Mouse (Mus musculus) kidney, embryonic 16.5 days (tissue): ENCODE measurements around the gene Ccdc171. TPM values are rescaled to one million over a fixed set of nuclear protein-coding genes. Genes with fewer than 3 reads are reported as not detected.
A peak's percentile ranks its signal among the peaks of the same experiment; 100 is the strongest.
"Not testable (repeated sequence)": the region's sequence is repeated elsewhere in the genome, so short reads cannot be mapped to it uniquely, and the experiment has no call there.

Source experiments
- ATAC-seq: fragments of 200-750 bp; cut with Nextera tagmentation; 2 replicates; pipeline ENCODE4 v1.8.0; 2017; ENCODE audit warnings: moderate TSS enrichment; ENCODE audit not compliant: low FRiP score, low TSS enrichment
- H3K27ac ChIP-seq: fragments of 300-500 bp; sonication (generic); 2 replicates; pipeline ENCODE4 v1.5.1; 2014; ENCODE audit warnings: low read length
- H3K27me3 ChIP-seq: fragments of 300-500 bp; sonication (generic); 2 replicates; pipeline ENCODE4 v1.6.1; 2014; ENCODE audit warnings: low read length, control low read depth, mixed read lengths; ENCODE audit not compliant: insufficient read depth
- H3K36me3 ChIP-seq: fragments of 300-500 bp; sonication (generic); 2 replicates; pipeline ENCODE4 v1.6.1; 2014; ENCODE audit warnings: low read length, control low read depth, mixed read lengths; ENCODE audit not compliant: insufficient read depth
- H3K4me1 ChIP-seq: fragments of 300-500 bp; sonication (generic); 2 replicates; pipeline ENCODE4 v1.6.1; 2014; ENCODE audit warnings: low read length, control low read depth, mixed read lengths; ENCODE audit not compliant: insufficient read depth
- H3K4me2 ChIP-seq: fragments of 300-500 bp; sonication (generic); replicated peaks from 2 replicates; pipeline ENCODE4 v1.6.1; 2014; ENCODE audit warnings: low read depth, low read length
- H3K4me3 ChIP-seq: fragments of 300-500 bp; sonication (generic); 2 replicates; pipeline ENCODE4 v1.5.1; 2014; ENCODE audit warnings: mild to moderate bottlenecking, low read length
- H3K9ac ChIP-seq: fragments of 300-500 bp; sonication (generic); replicated peaks from 2 replicates; pipeline ENCODE4 v1.6.1; 2014; ENCODE audit warnings: low read length
- H3K9me3 ChIP-seq: fragments of 300-500 bp; sonication (generic); 2 replicates; pipeline ENCODE4 v1.6.1; 2016; ENCODE audit warnings: low read length, control low read depth
- WGBS: fragments of 180-500 bp; shearing (Covaris S2); extraction: QIAGEN DNeasy Blood & Tissue Kit; methylation state at CpG from one replicate; pipeline ENCODE4 v1.1.7; 2014; 5-methylcytosine and 5-hydroxymethylcytosine counted together
- polyA plus RNA-seq: library from polyadenylated mRNA; unstranded; fragments of >200 nt; fragmentation: Nextera tagmentation; extraction: Ambion mirVana; gene quantifications from 2 replicates; pipeline ENCODE4 v1.2.1, GENCODE M21; 2015

Gene Ccdc171
- polyA plus RNA-seq, 1 experiment from 2014 or later, result 3.7 TPM

DNA sequence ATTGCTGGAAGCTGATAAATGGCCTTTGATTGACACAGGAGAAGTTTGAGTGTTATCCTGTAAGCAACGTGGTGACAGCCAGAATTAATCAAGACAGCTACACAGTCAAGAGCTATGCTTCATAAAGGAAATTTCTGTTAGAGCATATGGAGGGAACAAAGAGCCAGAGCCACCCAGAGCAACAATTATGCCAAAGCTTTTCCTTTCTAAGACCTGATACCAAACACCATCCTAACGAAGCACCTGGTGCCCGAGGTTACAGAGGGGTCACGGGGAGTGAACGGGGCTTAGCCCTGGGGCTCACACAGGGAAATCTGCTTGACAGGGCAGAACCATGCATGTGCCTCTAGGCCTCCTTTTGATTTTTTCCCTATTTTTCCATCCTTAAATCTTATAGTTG lies 3.3 kb upstream of the Ccdc171 start:
- no peak for ATAC-seq
- Histone ChIP-seq H3K9ac (no peak overlapping the region), H3K27ac (no peak overlapping the region), H3K27me3 (no peaks in the 10 kb centered on the region), H3K4me2 (no peak overlapping the region), H3K36me3 (no peaks in the 10 kb centered on the region), H3K4me1 (peaks cover 16% of the 10 kb centered on the region), H3K4me3 (no peak overlapping the region), H3K9me3 (no peaks in the 10 kb centered on the region)
- WGBS, result 32% methylated on average over 5 of the region's 5 CpGs

DNA sequence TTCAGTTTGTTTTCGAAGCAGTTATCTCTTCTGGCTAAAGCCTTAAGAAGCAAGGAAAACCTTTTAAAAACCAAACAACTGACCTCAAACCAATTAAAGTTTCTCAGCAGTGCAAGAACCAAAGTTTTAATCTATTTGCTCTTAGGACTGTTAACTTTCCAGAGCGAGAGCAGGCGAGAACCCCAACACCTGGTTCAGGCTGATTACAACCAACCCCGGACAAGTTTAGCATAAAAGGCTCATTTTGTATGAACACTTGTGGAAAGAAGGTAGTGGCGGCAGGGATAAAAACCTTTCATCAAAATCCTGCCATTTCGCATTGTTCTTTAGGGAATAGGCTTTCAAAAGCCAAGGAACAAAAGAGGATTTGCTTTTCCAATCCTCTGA lies 896 bp upstream of the Ccdc171 start:
- Histone ChIP-seq H3K9ac (peak overlapping the region; percentile 91), H3K9me3 (no peaks in the 10 kb centered on the region), H3K27me3 (no peaks in the 10 kb centered on the region), H3K4me3 (peak overlapping the region; percentile 82), H3K36me3 (no peaks in the 10 kb centered on the region), H3K27ac (peak overlapping the region; percentile 94), H3K4me1 (peaks cover 16% of the 10 kb centered on the region), H3K4me2 (peak overlapping the region; percentile 69)
- WGBS, result 10% methylated on average over 6 of the region's 6 CpGs
- no peak for ATAC-seq

DNA sequence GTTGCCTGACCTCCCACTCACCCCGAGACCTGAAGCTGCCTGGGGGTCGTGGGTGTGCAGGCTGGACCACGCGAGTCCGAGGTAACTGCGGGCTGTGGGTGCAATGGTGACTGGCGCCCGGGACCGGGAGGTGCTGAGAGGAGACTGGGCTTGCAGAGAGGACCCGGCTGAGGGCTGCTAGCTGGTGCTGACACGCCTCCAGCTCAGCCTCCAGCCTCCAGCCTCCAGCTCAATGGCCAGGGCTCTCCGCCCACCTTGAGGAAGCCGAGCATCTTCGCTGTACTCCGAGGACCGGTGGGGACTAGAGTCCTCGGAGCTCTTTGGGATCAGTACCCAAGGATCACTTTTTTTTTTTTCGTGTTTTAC lies 328 bp downstream of the Ccdc171 start:
- peak overlapping the region; percentile 69 for H3K27ac ChIP-seq
- ATAC-seq, result peak; percentile 89
- H3K27me3 ChIP-seq, result no peaks in the 10 kb centered on the region
- H3K9me3 ChIP-seq, result no peaks in the 10 kb centered on the region
- no peaks in the 10 kb centered on the region for H3K36me3 ChIP-seq
- under 1% methylated on average over 18 of the region's 18 CpGs for WGBS
- peak overlapping the region; percentile 72 for H3K9ac ChIP-seq
- H3K4me3 ChIP-seq, result peak overlapping the region; percentile 82
- peak overlapping the region; percentile 69 for H3K4me2 ChIP-seq
- peaks cover 16% of the 10 kb centered on the region for H3K4me1 ChIP-seq

GRCm38 (mm10) chr4:83526270-83526987 lies 1.1 kb downstream of the Ccdc171 start:
- 3% methylated on average over 13 of the region's 13 CpGs for WGBS
- no peaks in the 10 kb centered on the region for H3K9me3 ChIP-seq
- no peaks in the 10 kb centered on the region for H3K36me3 ChIP-seq
- peak overlapping the region; percentile 69 for H3K4me2 ChIP-seq
- H3K4me1 ChIP-seq, result peaks cover 16% of the 10 kb centered on the region
- no peak for ATAC-seq
- H3K27ac ChIP-seq, result peak overlapping the region; percentile 58
- peak overlapping the region; percentile 82 for H3K4me3 ChIP-seq
- H3K9ac ChIP-seq, result peak overlapping the region; percentile 41
- no peaks in the 10 kb centered on the region for H3K27me3 ChIP-seq

- Histone ChIP-seq H3K36me3 (no peaks in the 10 kb centered on the region), H3K4me3 (no peak overlapping the region), H3K4me2 (peak overlapping the region; percentile 69; the same call in 1 of the 2 replicates), H3K27me3 (no peaks in the 10 kb centered on the region), H3K9ac (no peak overlapping the region), H3K4me1 (peaks cover 16% of the 10 kb centered on the region), H3K27ac (no peak overlapping the region), H3K9me3 (no peaks in the 10 kb centered on the region)
- WGBS, result 36% methylated on average over 6 of the region's 6 CpGs
- ATAC-seq, result no peak
These were observed 1.6 kb downstream of the Ccdc171 start for GRCm38 (mm10) chr4:83526988-83527334.

DNA sequence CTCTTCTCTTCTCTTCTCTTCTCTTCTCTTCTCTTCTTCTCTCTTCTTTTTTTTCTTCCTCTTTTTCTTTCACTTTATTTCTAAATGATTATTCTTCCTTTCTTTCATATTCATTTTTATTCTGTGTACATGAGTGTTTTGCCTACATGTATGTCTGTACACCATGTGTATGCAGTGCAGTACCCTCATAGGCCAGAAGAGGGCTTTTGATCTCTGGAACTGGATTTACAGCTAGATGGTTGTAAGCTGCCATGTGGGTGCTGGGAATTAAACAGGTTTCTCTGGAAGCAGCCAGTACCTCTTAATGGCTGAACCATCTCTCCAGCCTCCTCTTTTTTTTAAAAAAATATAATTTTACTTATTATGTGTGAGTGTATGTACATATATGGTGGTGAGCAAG lies 2.6 kb downstream of the Ccdc171 start:
- H3K4me2 ChIP-seq, result no peak overlapping the region
- H3K4me3 ChIP-seq, result no peak overlapping the region
- no peaks in the 10 kb centered on the region for H3K27me3 ChIP-seq
- no peak for ATAC-seq
- no peak overlapping the region for H3K27ac ChIP-seq
- peaks cover 16% of the 10 kb centered on the region for H3K4me1 ChIP-seq
- no peaks in the 10 kb centered on the region for H3K9me3 ChIP-seq
- H3K9ac ChIP-seq, result no peak overlapping the region
- no peaks in the 10 kb centered on the region for H3K36me3 ChIP-seq

DNA sequence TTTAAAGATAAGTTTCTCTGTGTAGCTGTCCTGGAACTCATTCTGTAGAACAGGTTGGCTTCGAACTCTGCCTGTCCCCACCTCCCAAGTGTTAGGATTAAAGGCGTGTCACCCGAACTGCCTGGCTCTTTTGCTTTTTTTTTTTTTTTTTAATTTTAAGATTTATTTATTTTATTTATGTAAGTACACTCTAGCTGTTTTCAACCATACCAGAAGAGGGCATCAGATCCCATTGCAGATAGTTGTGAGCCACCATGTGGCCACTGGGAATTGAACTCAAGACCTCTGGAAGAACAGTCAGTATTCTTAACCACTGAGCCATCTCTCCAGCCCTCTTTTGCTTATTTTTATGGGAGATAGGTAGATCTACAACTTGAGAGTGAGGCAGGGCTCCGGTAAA lies 4.7 kb downstream of the Ccdc171 start:
- H3K9me3 ChIP-seq, ATAC-seq, H3K27me3 ChIP-seq, H3K36me3 ChIP-seq, H3K4me2 ChIP-seq, H3K4me1 ChIP-seq, H3K27ac ChIP-seq, H3K9ac ChIP-seq, H3K4me3 ChIP-seq: not testable (repeated sequence)
- 84% methylated on average over 4 of the region's 4 CpGs for WGBS

GRCm38 (mm10) chr4:83533168-83533911 lies 8.0 kb downstream of the Ccdc171 start:
- Histone ChIP-seq H3K4me3 (no peak overlapping the region), H3K27me3 (no peaks in the 10 kb centered on the region), H3K36me3 (no peaks in the 10 kb centered on the region), H3K9ac (no peak overlapping the region), H3K27ac (no peak overlapping the region), H3K4me2 (no peak overlapping the region), H3K4me1 (no peaks in the 10 kb centered on the region), H3K9me3 (no peaks in the 10 kb centered on the region)
- no peak for ATAC-seq
- WGBS, result 63% methylated on average over 9 of the region's 9 CpGs

DNA sequence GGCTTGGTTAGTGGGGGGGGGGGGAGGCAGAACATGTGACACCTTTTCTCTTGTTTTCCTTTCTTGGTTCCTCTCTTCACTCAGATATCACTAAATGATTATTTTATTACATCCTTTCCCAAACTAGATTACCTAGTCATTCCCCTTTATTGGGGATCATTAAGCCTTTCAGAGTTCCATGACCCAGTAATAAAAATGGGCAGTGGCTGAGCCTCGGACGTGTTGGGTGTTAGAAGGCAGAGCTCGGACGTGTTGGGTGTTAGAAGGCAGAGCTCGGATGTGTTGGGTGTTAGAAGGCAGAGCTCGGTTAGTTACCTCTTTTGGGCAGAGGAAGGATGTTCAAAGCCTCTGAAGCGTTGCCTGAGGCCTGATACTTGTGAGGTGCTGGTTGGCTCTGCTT lies 8.7 kb downstream of the Ccdc171 start:
- no peaks in the 10 kb centered on the region for H3K36me3 ChIP-seq
- no peak overlapping the region for H3K9ac ChIP-seq
- H3K4me3 ChIP-seq, result no peak overlapping the region
- H3K9me3 ChIP-seq, result no peaks in the 10 kb centered on the region
- ATAC-seq, result no peak
- no peak overlapping the region for H3K27ac ChIP-seq
- H3K4me2 ChIP-seq, result no peak overlapping the region
- 37% methylated on average over 7 of the region's 7 CpGs for WGBS
- no peaks in the 10 kb centered on the region for H3K4me1 ChIP-seq
- H3K27me3 ChIP-seq, result no peaks in the 10 kb centered on the region

DNA sequence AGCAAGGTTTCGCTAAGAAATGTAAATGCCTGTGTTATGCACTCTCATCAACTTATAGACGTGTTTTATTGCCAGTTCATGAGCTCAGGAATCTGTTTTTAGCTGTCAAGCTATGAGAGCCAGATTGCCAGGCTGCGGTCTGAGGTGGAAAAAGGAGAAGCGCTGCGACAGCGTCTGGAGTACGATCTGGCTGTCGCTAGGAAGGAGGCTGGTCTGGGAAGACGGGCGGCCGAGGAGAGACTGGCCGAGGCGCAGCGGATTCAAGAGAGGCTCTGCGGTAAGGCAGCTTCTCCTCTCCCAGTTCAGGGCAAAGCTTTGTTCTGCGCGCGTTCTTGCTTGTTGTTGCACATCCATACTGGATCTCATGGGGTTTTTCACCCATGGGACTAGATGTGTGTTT lies 24.2 kb downstream of the Ccdc171 start:
- H3K4me2 ChIP-seq, result no peak overlapping the region
- H3K4me3 ChIP-seq, result no peak overlapping the region
- ATAC-seq, result no peak
- no peaks in the 10 kb centered on the region for H3K4me1 ChIP-seq
- H3K36me3 ChIP-seq, result no peaks in the 10 kb centered on the region
- H3K9ac ChIP-seq, result no peak overlapping the region
- WGBS, result 58% methylated on average over 18 of the region's 18 CpGs
- no peaks in the 10 kb centered on the region for H3K27me3 ChIP-seq
- no peaks in the 10 kb centered on the region for H3K9me3 ChIP-seq
- H3K27ac ChIP-seq, result no peak overlapping the region
